Mouse (Mus musculus): Measurements from ENCODE around the gene Padi6. TPM values are rescaled to one million over a fixed set of nuclear protein-coding genes. Genes with fewer than 3 reads are reported as not detected.

Padi6 gene
- not detected for total RNA-seq (2022)

DNA sequence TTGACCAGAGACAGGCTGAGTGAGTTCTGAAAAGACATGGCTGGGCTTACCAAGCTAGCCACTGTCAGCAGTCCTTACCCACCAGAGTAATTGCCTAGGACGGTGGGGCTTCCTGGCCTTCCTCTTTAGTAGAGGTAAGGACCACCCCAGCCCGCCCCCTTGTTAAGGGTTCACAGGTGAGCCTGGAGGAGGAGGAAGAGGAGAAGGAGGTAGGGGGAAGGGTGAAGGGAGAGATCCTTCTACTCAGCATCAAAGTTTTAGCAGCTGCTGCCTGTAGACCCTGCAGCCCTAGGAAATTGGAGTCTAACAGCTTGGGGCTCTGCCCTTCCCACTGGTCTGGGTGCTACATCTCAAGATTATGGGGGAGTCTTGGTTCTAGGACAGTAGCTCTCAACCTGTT, at the start of gene Padi6:
Padi6 (minus strand) TSS at position 101 of the 400 bp plus-strand sequence.
- no peak for DNase-seq (ENCODE audit: low spot score in 2 of 2)

DNA sequence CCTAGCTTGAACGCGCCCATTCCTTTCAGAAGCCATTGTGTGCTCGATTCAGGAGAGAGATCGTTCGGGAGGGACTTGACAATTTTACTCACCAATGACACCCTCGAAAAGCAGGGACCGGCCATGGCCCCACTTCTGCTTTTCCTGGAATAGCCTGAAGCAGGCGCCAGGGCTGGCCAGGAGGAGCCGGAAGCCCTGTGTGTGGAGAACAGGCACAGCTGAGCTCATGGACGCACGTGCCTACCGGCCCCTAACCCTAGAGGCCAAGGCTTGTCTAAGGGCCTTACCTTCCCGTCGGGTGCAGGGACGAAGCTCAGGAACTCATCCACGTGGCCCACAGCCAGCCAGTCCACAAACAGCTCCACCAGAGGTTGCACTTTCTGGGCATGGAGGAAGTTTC, 48.6 kb upstream of the Padi6 start:
- no peak for DNase-seq (ENCODE audit: low spot score in 2 of 2)

DNA sequence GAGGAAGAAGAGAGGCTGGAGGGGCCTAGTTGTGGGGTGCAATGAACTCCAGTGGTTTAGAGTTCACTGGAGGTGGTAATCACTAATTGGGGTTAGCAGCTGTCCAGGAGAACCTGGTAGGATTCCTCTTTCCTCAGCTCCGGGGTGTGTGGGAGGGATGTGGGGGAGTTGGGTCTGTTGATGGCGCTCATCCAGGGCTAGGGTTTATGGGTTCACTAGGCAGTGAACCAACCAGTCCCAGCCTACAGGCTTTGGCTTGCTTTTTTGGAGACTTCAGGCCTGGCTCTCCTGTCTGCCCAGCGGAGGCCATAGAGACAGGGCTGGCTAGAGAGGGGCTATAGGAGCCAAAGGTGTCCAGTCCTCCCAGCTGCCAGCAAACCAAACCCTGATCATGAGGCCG, 47.5 kb upstream of the Padi6 start:
- no peak for DNase-seq (ENCODE audit: low spot score in 2 of 2)

DNA sequence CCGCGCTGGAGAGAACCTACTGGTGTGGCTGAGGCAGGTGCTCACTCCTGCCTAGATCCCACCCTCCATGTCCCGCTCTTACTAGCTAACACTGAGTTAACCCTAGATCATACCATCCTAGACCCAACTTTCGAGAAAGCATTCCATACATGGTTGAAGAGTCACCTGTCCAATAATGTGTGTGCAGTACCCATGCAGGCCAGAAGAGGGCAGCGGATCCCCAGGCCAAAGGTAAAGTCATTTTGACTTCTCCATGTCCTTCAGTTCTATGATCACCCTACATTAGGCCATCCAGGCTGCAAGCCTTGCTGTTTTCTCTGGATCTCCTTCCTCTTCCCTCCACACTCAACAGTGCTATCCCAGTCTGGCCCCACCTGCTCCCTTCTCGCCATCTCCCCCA, 46.5 kb upstream of the Padi6 start:
- DNase-seq (ENCODE audit: low spot score in 2 of 2) = peak; percentile 54 to 59

DNA sequence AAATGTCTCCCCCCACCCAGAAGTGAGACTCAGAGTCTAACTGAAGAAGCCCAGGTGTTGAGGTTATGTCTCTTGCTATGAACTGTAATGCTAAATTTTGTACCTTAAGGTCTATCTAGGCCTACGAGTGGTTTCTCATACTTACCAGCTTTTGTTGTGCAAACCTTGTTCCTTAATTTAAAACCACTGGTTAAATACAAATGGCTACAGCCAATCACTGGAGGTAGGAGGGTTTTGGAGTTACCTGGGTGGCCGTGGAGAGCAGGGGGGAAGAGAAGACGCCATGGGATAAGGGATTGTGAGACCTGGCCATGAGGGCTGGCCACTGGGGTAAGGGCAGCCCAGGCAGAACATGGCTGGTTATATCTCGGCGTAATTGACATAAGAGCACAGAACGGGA, 45.8 kb upstream of the Padi6 start:
- no peak for DNase-seq (ENCODE audit: low spot score in 2 of 2)

DNA sequence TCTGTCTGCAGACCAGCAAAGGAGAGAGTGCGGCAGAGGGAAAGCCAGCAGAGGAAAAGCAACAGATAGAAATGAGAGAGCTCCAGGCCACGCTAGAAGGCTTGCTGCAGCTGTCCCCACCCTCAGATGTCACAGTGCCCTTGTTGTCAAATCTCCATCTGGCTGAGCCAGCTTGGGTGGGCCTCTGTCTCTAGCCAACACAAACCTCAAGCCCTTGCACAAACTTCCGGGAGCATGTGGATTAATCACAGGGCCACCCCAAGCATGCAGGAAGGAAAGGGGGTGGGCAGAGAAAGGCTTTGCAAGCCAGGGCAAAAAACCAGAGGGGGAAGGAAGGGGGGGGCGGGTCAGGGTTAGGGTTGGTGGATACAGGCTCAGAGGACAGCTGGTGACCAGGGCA, 45.0 kb upstream of the Padi6 start:
- DNase-seq (ENCODE audit: low spot score in 2 of 2) = peak in 1 of 2 experiments; percentile 14

DNA sequence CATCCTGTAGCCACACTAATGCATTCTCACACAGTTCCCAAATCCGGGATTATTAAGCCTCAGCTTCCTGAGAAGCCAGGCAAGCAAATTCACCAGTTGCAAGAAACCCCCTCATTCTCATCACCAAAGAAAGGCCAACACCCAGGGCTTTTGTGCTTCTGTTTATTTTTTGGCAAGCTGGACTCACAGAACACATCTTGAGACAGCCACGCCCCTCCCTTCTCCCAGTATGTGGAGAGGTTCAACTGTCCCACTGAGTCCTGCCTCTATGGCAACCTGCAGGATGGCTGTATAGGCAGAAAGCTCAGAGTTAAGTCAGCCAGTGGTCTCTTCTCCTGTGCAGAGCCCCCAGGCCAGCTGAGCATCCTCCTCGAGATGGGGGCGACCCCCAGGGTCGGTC, 42.8 kb upstream of the Padi6 start:
- DNase-seq (ENCODE audit: low spot score in 2 of 2) = no peak

DNA sequence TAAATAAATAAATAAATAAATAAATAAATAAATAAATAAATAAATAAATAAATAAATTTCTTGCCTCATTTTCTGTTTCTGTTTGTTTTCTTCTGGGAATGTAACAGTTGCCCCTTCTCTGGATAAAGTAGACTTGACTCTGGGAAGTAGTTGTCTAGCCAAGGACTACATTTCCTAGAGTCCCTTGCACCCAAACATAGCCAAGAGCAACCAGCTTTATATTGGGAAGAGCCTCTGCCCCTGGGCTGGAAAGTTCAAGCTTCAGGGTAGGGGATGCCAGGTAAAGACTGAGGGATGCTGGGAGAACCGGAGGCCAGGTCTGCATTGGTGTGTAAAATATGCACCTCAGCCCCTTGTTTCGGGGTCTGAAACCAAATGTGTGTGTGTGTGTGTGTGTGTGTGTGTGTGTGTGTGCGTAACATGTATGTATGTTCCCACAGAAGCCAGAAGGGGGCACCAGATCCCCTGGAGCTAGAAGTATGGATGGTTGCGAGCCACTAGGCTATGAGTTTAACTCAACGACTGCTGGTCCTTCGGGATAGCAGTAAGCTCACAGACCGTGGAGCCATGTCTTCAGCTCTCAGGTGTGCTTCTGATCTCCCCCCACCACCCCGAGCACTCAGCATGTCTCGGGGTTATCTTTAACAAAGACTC, 42.0 kb upstream of the Padi6 start:
- DNase-seq (ENCODE audit: low spot score in 2 of 2) = no peak

DNA sequence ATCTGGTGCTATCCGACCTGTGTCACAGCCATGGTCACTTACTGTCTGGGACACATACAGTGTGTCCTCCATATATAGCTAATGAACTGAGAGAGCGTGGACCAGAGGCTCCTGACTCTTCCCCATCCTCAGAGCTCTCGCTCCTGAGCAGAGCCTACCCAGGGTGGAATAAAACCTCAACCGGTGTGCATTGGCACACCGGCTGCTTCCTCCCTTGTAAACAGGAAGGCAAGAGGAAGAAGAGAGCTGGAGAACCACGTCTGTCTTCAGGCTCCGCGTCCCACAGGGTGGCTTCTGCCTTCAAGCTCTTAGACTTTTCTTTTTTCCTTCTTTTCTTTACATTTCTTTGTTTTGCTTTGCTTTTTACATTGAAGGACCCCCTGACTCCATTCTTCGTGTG, 40.4 kb upstream of the Padi6 start:
- DNase-seq (ENCODE audit: low spot score in 2 of 2) = no peak

DNA sequence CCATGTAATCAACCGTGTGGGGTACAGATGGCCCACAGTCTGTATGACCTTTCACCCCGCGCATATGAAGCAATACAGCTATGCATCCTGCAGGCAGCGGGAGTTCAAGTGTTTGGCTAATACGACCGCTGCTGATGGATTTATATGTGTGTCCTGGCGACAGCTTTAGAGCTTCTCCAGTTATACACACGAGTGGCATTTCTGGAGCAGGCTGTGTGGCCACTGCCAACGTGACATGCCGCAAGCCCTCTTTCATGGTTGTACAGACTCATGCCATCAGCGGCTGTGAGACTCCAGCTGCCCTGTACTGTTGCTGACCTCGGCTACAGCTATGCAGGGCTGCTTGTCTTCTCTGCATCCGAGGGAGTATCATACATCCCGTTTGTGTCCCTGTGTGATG, 38.1 kb upstream of the Padi6 start:
- DNase-seq (ENCODE audit: low spot score in 2 of 2) = peak; percentile 15 to 40

DNA sequence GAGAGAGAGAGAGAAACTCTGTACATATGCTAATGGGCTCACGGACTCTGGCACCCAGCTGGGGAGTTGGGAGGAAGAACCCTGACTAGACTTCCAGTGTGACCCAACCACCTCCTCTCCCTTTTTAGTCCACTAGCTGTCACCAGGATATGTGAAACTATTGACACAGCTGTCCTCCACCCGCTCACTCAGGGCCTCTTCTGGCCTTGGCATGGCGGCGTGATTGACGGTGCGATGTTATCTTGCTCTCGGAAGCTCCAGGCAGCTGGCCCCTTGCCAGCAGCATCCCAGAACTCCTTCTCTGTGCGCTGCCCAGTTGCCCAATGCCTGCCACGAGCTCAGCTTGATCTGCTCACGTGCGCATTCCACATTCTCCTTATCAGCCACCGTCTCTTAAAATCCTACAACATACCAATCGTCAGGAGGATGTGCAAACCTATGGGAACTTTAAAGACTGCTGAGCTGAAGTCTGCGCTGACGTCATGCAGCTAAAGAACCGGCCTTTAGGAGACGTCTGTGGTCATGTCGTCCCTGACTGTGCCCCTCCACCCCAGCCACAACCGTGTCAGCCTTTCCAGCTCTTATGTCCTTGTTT, 37.5 kb upstream of the Padi6 start:
- DNase-seq (ENCODE audit: low spot score in 2 of 2) = peak; percentile 8 to 53

DNA sequence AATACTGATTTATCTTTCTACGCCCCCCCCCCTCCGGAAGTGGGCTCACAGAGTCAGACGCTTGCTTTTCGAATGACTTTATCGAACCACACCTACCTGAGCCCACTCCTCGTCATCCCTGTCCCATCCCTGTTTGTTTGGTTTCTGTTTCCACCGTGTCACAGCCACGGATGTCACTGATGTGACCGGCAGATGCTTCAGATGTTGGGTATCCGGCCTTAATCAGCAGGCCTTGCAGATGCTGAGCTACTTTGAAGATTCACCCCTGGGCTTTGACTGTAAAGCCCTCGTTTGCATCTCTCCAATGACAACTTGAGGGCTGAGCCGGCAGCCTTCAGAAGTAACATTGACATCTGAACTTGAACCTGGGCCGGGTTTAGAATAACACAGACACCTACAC, 34.2 kb upstream of the Padi6 start:
- DNase-seq (ENCODE audit: low spot score in 2 of 2) = no peak

DNA sequence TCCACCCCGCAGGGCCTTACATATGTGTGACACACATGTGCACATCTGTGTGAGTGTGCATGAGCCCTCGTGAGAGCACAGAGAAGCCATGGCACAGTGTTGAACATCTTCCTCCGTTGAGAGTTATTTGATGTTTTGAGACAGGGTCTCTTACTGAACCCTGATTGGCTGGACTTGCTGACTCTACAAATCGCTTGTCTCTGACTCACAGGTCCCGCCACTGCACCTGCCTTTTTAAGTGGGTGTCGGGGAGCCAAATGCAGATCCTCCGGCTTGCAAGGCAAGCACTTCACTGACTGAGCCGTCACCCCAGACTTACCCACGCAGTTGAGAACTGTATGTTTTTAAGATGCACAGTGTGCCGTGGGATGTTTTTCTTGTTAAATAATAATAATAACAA, 33.4 kb upstream of the Padi6 start:
- DNase-seq (ENCODE audit: low spot score in 2 of 2) = no peak

DNA sequence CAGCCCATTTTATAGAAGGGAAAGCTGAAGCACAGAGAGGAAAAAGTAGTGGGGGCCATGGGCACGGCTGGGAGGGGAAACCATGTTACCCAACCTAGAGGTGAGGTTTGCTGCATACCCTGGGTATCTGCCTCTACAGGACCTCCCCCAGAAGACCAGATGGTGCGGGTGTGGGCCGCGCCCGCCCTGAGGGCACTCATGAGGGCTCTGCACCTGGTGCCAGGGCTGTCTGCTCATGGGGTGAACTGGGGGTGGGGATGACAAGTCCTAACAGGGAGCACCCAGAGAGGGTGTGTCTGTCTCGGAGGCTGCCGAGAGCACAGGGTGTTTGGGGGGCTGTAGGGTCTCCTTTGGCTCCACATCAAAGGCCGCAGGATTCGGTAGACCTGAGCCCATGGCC, 32.5 kb upstream of the Padi6 start:
- DNase-seq (ENCODE audit: low spot score in 2 of 2) = no peak

DNA sequence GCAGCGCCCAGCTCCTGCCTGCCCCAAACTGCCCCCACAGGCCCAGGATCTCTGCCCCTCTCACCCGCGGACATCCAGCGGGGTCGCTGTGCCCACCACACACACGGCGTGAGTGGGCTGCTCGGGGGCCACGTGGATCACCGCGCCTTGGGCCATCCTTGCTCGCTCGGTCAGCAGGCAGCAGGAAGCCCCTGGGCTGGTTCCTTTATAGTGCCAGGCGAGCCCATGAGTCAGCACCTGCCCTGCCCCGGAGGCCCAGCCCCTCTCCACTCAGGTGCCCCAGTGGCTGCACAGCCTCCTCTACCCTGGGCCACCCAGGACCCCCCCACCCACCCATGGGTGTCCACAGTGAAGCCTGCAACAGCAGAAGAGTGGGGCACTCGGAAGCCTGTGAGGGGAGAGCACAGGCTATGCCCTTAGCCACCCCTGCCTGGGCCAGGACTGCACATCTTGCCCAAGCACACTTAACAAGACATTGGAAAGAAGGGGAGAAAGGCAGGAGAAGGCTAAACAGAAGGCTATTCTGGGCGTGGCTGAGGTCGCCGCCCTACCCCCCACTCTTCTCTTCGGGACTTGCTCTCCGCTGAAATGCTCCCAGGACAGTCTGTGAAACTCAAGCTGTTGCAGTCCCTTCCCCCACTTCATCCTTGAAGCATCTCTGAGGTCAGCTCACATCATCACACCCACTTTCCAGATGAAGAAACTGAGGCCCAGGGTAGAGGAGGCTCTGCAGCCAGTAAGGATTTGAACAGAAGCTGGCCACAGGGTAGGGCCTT, 31.8 kb upstream of the Padi6 start, which contains the start of gene Padi4:
Padi4 (minus strand) TSS at position 212 of the 776 bp plus-strand sequence.
- no peak for DNase-seq (ENCODE audit: low spot score in 2 of 2)

DNA sequence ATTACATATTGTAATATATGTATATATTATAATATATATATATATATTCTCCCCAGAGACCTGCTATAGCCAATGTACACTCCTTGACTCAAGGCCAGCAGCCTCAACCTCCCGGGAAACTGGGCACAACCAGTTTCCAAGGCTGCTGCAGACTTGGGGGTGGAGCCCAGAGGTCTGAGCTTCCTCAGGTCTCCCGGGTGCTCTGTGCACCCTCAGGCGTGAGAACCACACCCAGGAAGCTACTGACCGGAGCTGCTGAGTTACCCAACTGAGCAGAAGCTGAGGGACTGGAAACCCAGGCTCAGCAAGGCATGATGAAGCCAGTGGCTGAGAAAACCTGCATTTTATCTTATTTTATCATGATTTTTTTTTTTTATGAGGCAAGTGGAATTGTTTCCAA, 28.6 kb upstream of the Padi6 start:
- no peak for DNase-seq (ENCODE audit: low spot score in 2 of 2)

DNA sequence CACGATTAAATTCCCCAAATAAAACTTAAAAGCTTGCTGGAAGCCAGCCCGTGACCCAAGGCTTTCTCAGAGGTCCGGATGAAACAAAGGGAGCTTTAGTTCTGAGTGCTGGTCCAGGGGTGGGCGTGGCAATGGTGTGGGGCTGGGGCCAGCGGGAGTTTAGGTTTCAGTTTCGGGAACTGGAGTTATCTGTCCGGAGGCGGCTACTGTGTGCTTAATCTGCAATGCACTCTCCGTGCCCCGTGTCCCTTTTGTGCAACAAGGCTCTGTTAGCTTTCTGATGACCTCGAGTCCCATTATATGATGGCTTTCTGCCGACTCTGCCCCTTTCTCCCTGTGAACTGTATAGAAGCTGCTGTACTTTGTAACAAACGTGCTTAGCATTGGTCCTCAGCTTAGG, 28.0 kb upstream of the Padi6 start:
- peak; percentile 22 to 31 for DNase-seq (ENCODE audit: low spot score in 2 of 2)

DNA sequence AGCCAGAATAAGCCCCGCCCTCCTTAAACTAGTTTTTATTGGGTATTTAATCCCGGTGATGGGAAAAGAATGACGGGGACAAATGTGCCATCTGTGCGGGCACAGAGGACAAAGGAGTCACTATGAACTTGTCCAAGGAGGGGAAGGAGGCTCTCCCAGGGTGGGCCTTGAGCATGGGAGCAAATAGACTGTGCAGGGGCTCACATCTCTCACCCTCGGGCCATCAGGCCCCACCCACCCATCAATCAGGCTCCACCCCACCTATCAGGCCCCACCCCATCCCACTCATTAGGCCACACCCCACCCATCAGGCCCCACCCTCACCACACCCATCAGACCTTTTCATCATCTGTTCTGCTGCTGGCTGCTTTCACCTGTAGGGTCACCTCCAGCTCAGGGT, 26.5 kb upstream of the Padi6 start:
- no peak for DNase-seq (ENCODE audit: low spot score in 2 of 2)

DNA sequence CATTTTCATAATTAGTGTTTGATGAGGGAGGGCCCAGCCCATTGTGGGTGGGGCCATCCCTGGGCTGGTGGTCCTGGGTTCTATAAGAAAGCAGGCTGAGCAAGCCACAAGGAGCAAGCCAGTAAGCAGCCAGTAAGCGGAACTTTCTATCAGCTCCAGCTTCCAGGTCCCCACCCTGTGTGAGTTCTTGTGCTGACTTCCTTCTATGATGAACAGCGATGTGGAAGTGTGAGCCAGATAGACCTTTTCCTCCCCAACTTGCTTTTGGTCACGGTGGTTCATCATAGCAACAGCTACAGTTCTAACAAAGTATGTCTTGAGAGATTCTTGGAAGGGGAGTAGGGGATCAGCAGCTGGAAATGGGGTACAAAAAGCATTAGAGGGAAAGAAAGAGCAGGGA, 23.5 kb upstream of the Padi6 start:
- no peak for DNase-seq (ENCODE audit: low spot score in 2 of 2)

DNA sequence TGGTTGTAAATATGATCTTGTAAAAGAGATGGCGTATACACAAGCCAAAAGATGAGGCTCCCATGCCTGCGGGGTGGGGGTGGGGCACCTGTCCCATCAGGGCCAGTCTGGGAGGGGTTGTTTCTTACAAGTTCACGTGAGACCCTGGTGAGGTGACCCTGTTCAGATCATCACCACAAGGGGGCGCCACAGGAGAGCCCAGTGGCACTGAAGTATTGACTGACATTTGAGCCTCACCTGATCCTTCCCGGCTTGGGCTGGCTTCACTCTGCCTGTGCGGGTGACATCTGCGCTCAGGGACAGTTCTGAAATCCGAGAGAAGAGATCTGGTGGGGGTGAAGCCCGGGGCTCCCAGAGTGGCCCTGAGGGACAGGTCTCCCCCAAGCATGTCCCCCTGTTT, 20.7 kb upstream of the Padi6 start:
- DNase-seq (ENCODE audit: low spot score in 2 of 2) = peak; percentile 63 to 75

DNA sequence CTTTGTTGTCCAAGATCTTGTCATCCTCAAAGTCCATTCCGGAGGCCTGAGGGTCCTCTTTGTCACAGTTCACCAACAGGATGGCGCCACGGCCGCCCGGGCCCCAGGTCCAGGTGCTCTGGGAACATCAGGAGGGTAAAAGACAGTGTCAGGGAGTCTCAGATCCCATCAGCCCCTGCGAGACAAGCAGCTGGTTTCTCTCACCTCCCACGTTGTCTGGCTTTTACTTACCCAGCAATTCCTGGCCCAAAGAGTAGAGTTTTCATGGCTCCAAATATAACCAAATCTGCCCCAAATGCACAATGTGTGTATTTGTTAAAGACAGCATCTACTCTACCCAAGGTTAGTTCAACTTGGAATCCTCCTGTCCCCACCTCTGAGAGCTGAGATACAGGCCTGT, 19.2 kb upstream of the Padi6 start:
- DNase-seq (ENCODE audit: low spot score in 2 of 2) = no peak

DNA sequence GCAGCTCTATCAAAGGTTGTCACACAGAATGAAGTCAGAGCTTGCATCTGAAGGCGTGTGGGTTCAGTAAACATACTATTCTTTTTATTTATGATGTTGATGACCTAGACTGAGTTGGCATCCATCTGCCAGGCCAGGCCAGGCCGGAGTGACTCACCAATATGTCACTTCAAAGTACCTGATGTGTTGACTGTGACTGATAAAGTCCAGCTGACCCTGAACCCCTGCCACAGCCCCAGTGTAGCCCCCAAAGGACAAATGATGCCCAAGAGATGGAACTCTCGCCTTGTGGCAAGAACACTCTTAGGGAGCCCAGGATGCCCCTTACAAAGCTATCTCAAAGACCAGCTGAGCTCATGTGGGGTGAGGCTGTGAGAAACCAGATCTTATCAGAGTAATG, 13.4 kb upstream of the Padi6 start:
- DNase-seq (ENCODE audit: low spot score in 2 of 2) = no peak

DNA sequence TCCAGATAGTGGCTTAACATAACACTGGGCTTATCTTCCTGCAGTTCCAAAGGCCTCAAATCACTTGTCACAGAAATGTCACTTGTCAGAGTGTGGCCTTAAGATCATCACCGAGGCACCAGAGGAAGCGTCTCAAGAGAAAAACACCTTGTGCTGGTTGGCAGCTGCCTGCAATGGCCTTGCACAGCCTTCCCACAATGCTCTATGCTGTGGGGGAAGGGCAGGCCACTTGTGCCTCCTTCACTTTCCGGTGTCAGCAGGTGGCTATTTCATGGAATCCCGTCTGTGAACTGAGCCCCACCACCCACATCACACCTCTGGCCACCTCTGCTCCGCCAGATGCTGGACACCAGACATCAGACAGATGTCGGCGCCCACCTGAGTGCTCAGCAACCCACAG, 10.9 kb upstream of the Padi6 start:
- DNase-seq (ENCODE audit: low spot score in 2 of 2) = no peak
